In the genomic region with DNA sequence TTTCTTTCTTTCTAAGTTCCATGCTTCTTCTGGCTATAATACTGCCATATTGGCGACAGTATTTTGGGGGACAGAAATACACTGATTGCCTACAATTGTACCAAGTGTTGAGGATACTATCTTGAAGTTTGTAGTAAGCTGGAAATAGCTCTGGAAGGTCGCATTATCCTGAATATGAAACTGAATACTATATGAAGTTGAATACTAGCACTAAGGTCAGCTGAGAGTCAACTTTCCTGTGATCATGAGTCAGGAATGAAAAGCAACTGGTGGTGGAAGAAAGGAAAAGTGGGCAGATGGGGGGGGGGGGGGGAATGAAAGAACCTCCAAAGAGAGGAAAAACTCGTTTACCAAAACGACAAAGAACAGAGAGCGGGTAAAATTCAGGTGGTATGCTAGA, we compare ENCODE assay signal across 8 mouse cellular contexts. TPM values are rescaled to one million over a fixed set of nuclear protein-coding genes. Genes with fewer than 3 reads are reported as not detected.
A peak's percentile ranks its signal among the peaks of the same experiment; 100 is the strongest.
DNase-seq lines count a peak whose midpoint lies in the region; ATAC-seq and TF ChIP-seq lines count a peak whose summit lies in the region.

No protein-coding gene starts in this region.

- WGBS in embryonic facial prominence, embryonic 11.5 days = 18% methylated on average over 5 of the region's 5 CpGs
- WGBS in hindbrain, embryonic 15.5 days = 25% methylated on average over 5 of the region's 5 CpGs
- 19% methylated on average over 5 of the region's 5 CpGs for WGBS in midbrain, embryonic 15.5 days

- no peaks in the 10 kb centered on the region for H3K4me1 ChIP-seq in embryonic facial prominence, embryonic 11.5 days (ENCODE audit: control insufficient read depth, insufficient read depth, low read length)
- H3K4me1 ChIP-seq in hindbrain, embryonic 15.5 days (replicated peaks) = peaks cover 11% of the 10 kb centered on the region
- peaks cover 14% of the 10 kb centered on the region for H3K4me1 ChIP-seq in midbrain, embryonic 15.5 days

- TF ChIP-seq CTCF in layer of hippocampus, adult 2 months (conservative IDR thresholded peaks at IDR 0.05) = no peak

- no peaks in the 10 kb centered on the region for H3K27me3 ChIP-seq in embryonic facial prominence, embryonic 11.5 days (ENCODE audit: control insufficient read depth, insufficient read depth, low read length)
- H3K27me3 ChIP-seq in hindbrain, embryonic 15.5 days = no peaks in the 10 kb centered on the region
- no peaks in the 10 kb centered on the region for H3K27me3 ChIP-seq in midbrain, embryonic 15.5 days (replicated peaks)

- peak overlapping the region; percentile 65 for H3K4me2 ChIP-seq in embryonic facial prominence, embryonic 11.5 days (ENCODE audit: low read depth, low read length)
- H3K4me2 ChIP-seq in hindbrain, embryonic 15.5 days = peak overlapping the region; percentile 55
- peak overlapping the region; percentile 70 for H3K4me2 ChIP-seq in midbrain, embryonic 15.5 days

- no peaks in the 10 kb centered on the region for H3K36me3 ChIP-seq in embryonic facial prominence, embryonic 11.5 days (replicated peaks; ENCODE audit: control insufficient read depth, insufficient read depth, low read depth, low read length)
- no peaks in the 10 kb centered on the region for H3K36me3 ChIP-seq in hindbrain, embryonic 15.5 days
- H3K36me3 ChIP-seq in midbrain, embryonic 15.5 days (replicated peaks) = no peaks in the 10 kb centered on the region

- peak overlapping the region; percentile 82 for H3K9ac ChIP-seq in embryonic facial prominence, embryonic 11.5 days (replicated peaks; ENCODE audit: low read length)
- H3K9ac ChIP-seq in hindbrain, embryonic 15.5 days = peak overlapping the region; percentile 68
- H3K9ac ChIP-seq in midbrain, embryonic 15.5 days = peak overlapping the region; percentile 79

- peak overlapping the region; percentile 90 for H3K27ac ChIP-seq in layer of hippocampus, adult 2 months
- no peak overlapping the region for H3K27ac ChIP-seq in embryonic facial prominence, embryonic 11.5 days (replicated peaks; ENCODE audit: low read depth, low read length)
- peak overlapping the region; percentile 78 for H3K27ac ChIP-seq in hindbrain, embryonic 15.5 days (replicated peaks)
- H3K27ac ChIP-seq in midbrain, embryonic 15.5 days = peak overlapping the region; percentile 78

- no peak for DNase-seq in layer of hippocampus, adult 2 months (ENCODE audit: low spot score in 2 of 2)
- no peak for DNase-seq in layer of hippocampus, postnatal 36 days
- no peak for DNase-seq in embryonic facial prominence, embryonic 11.5 days (ENCODE audit: low spot score)
- DNase-seq in testis, postnatal 14 days (ENCODE audit: low spot score) = no peak
- no peak for DNase-seq in right cerebral cortex, postnatal 25 days
- no peak for DNase-seq in natural killer cell, adult 2 months (ENCODE audit: low spot score in 2 of 2)

- 0 out of 2 replicates have a peak, but pooled peaks have one; percentile 14 for ATAC-seq in embryonic facial prominence, embryonic 11.5 days (replicated peaks; ENCODE audit: insufficient number of reproducible peaks, low FRiP score, low TSS enrichment, low read depth)
- no peak for ATAC-seq in hindbrain, embryonic 15.5 days (ENCODE audit: low FRiP score, low read depth)
- ATAC-seq in midbrain, embryonic 15.5 days (replicated peaks) = peak; percentile 35

- H3K4me3 ChIP-seq in layer of hippocampus, adult 2 months = peak overlapping the region; percentile 94
- peak overlapping the region; percentile 81 for H3K4me3 ChIP-seq in embryonic facial prominence, embryonic 11.5 days (ENCODE audit: low read depth, low read length)
- H3K4me3 ChIP-seq in hindbrain, embryonic 15.5 days = peak overlapping the region; percentile 70
- H3K4me3 ChIP-seq in midbrain, embryonic 15.5 days = peak overlapping the region; percentile 88

- no peaks in the 10 kb centered on the region for H3K9me3 ChIP-seq in embryonic facial prominence, embryonic 11.5 days (replicated peaks; ENCODE audit: control insufficient read depth, low read length)
- no peaks in the 10 kb centered on the region for H3K9me3 ChIP-seq in hindbrain, embryonic 15.5 days
- H3K9me3 ChIP-seq in midbrain, embryonic 15.5 days = no peaks in the 10 kb centered on the region

RNA-seq across cellular contexts. Expression of gene Ldah, which starts 0.3 kb away (rescaled TPM):
- total RNA-seq in layer of hippocampus, adult 2 months (2021) = 10 to 100 TPM; 41.5 to 45.7 TPM
- 10 to 100 TPM; 47.1 to 48.1 TPM for total RNA-seq in layer of hippocampus, postnatal 36 days (2021)
- 71.1 and 71.6 TPM in 2 replicates for polyA plus RNA-seq in embryonic facial prominence, embryonic 11.5 days (2014; fragmentation: Nextera tagmentation; extraction: Ambion mirVana)
- polyA plus RNA-seq in hindbrain, embryonic 15.5 days (2015; fragmentation: Nextera tagmentation; extraction: Ambion mirVana) = 67.0 and 68.0 TPM in 2 replicates
- polyA plus RNA-seq in midbrain, embryonic 15.5 days (2015; fragmentation: Nextera tagmentation; extraction: Ambion mirVana) = 55.0 and 67.7 TPM in 2 replicates
